Mouse (Mus musculus) heart, embryonic 13.5 days (tissue): ENCODE measurements around the gene Gpx4. TPM values are rescaled to one million over a fixed set of nuclear protein-coding genes. Genes with fewer than 3 reads are reported as not detected.

Experiments used
- ATAC-seq: fragments of 200-750 bp; cut with Nextera tagmentation; 2 replicates; pipeline ENCODE4 v1.8.0; 2017; ENCODE audit warnings: moderate TSS enrichment; ENCODE audit not compliant: insufficient number of reproducible peaks, low FRiP score, low TSS enrichment; ENCODE audit errors: extremely low read depth
- H3K27ac ChIP-seq: fragments of 300-500 bp; sonication (generic); replicated peaks from 2 replicates; pipeline ENCODE4 v1.5.1; 2015; ENCODE audit warnings: moderate library complexity, mild to moderate bottlenecking, inconsistent platforms
- H3K27me3 ChIP-seq: fragments of 300-500 bp; sonication (generic); replicated peaks from 2 replicates; pipeline ENCODE4 v1.6.1; 2015; ENCODE audit warnings: mild to moderate bottlenecking, inconsistent platforms
- H3K36me3 ChIP-seq: fragments of 300-500 bp; sonication (generic); 2 replicates; pipeline ENCODE4 v1.6.1; 2015; ENCODE audit warnings: mild to moderate bottlenecking, inconsistent platforms
- H3K4me1 ChIP-seq: fragments of 300-500 bp; sonication (generic); 2 replicates; pipeline ENCODE4 v1.6.1; 2015; ENCODE audit warnings: inconsistent platforms
- H3K4me2 ChIP-seq: fragments of 300-500 bp; sonication (generic); 2 replicates; pipeline ENCODE4 v1.6.1; 2015; ENCODE audit warnings: inconsistent platforms, mild to moderate bottlenecking, moderate library complexity
- H3K4me3 ChIP-seq: fragments of 300-500 bp; sonication (generic); 2 replicates; pipeline ENCODE4 v1.5.1; 2015; ENCODE audit warnings: moderate library complexity, mild to moderate bottlenecking, inconsistent platforms
- H3K9ac ChIP-seq: fragments of 300-500 bp; sonication (generic); 2 replicates; pipeline ENCODE4 v1.6.1; 2015; ENCODE audit warnings: inconsistent platforms, mild to moderate bottlenecking, moderate library complexity
- H3K9me3 ChIP-seq: fragments of 300-500 bp; sonication (generic); 2 replicates; pipeline ENCODE4 v1.6.1; 2016; ENCODE audit warnings: inconsistent platforms
- WGBS: fragments of 180-500 bp; shearing (Covaris S2); methylation state at CpG from one replicate; pipeline ENCODE4 v1.1.7; 2015; ENCODE audit warnings: mixed read lengths; 5-methylcytosine and 5-hydroxymethylcytosine counted together
- polyA plus RNA-seq: library from polyadenylated mRNA; unstranded; fragments of >200 nt; fragmentation: Nextera tagmentation; extraction: Ambion mirVana; gene quantifications from 2 replicates; pipeline ENCODE4 v1.2.1, GENCODE M21; 2015

Gpx4 gene
- polyA plus RNA-seq, 1 experiment from 2014 or later = 691 TPM

GRCm38 (mm10) chr10:80076386-80076785, 29.4 kb downstream of the Gpx4 start:
- Histone ChIP-seq H3K4me2 (no peak overlapping the region), H3K9ac (0 out of 2 replicates have a peak overlapping the region, but pooled peaks have one; percentile 77), H3K27ac (no peak overlapping the region), H3K4me3 (no peak overlapping the region), H3K4me1 (peaks cover 44% of the 10 kb centered on the region), H3K27me3 (no peaks in the 10 kb centered on the region), H3K36me3 (peaks cover 38% of the 10 kb centered on the region), H3K9me3 (no peaks in the 10 kb centered on the region)
- ATAC-seq = no peak
- WGBS = 95% methylated on average over 4 of the region's 4 CpGs

- Histone ChIP-seq H3K27me3 (no peaks in the 10 kb centered on the region), H3K4me2 (no peak overlapping the region), H3K27ac (no peak overlapping the region), H3K9ac (no peak overlapping the region), H3K9me3 (no peaks in the 10 kb centered on the region), H3K4me3 (no peak overlapping the region), H3K4me1 (peaks cover 35% of the 10 kb centered on the region), H3K36me3 (peaks cover 47% of the 10 kb centered on the region)
- WGBS = 89% methylated on average over 5 of the region's 5 CpGs
- ATAC-seq = no peak
Observed at GRCm38 (mm10) chr10:80077312-80077711, 30.3 kb downstream of the Gpx4 start.

GRCm38 (mm10) chr10:80078366-80078765, 31.4 kb downstream of the Gpx4 start:
- 100% methylated on average over 1 of the region's 1 CpGs for WGBS
- Histone ChIP-seq H3K4me1 (peaks cover 24% of the 10 kb centered on the region), H3K4me3 (no peak overlapping the region), H3K27me3 (no peaks in the 10 kb centered on the region), H3K27ac (no peak overlapping the region), H3K36me3 (peaks cover 58% of the 10 kb centered on the region), H3K9me3 (no peaks in the 10 kb centered on the region), H3K9ac (no peak overlapping the region), H3K4me2 (no peak overlapping the region)
- no peak for ATAC-seq

GRCm38 (mm10) chr10:80080396-80081070, 33.6 kb downstream of the Gpx4 start:
- Histone ChIP-seq H3K36me3 (peaks cover 75% of the 10 kb centered on the region), H3K4me1 (peaks cover 20% of the 10 kb centered on the region), H3K9ac (peak overlapping the region; percentile 42; the same call in 1 of the 2 replicates), H3K9me3 (no peaks in the 10 kb centered on the region), H3K27ac (peak overlapping the region; percentile 63), H3K4me3 (no peak overlapping the region), H3K4me2 (peak overlapping the region; percentile 33; the same call in 1 of the 2 replicates), H3K27me3 (no peaks in the 10 kb centered on the region)
- ATAC-seq = 0 out of 2 replicates have a peak, but pooled peaks have one; percentile 45
- WGBS = 72% methylated on average over 16 of the region's 16 CpGs

GRCm38 (mm10) chr10:80081075-80081474, 34.1 kb downstream of the Gpx4 start:
- no peak overlapping the region for H3K4me3 ChIP-seq
- WGBS = 64% methylated on average over 3 of the region's 3 CpGs
- no peaks in the 10 kb centered on the region for H3K27me3 ChIP-seq
- ATAC-seq = peak; percentile 67
- H3K4me1 ChIP-seq = peaks cover 19% of the 10 kb centered on the region
- H3K4me2 ChIP-seq = peak overlapping the region; percentile 33; the same call in 1 of the 2 replicates
- peak overlapping the region; percentile 42; the same call in 1 of the 2 replicates for H3K9ac ChIP-seq
- H3K27ac ChIP-seq = peak overlapping the region; percentile 63
- H3K9me3 ChIP-seq = no peaks in the 10 kb centered on the region
- H3K36me3 ChIP-seq = peaks cover 77% of the 10 kb centered on the region

- Histone ChIP-seq H3K4me3 (no peak overlapping the region; the same call in 1 of the 2 replicates), H3K9ac (peak overlapping the region; percentile 70), H3K36me3 (peaks cover 53% of the 10 kb centered on the region), H3K4me1 (peaks cover 37% of the 10 kb centered on the region), H3K4me2 (peak overlapping the region; percentile 16), H3K27ac (peak overlapping the region; percentile 80), H3K9me3 (no peaks in the 10 kb centered on the region), H3K27me3 (no peaks in the 10 kb centered on the region)
- WGBS = 46% methylated on average over 9 of the region's 9 CpGs
- ATAC-seq = no peak
Observed at GRCm38 (mm10) chr10:80084817-80085487, 38.0 kb downstream of the Gpx4 start.

GRCm38 (mm10) chr10:80086847-80087246, 39.9 kb downstream of the Gpx4 start:
- no peak for ATAC-seq
- H3K4me2 ChIP-seq = no peak overlapping the region
- H3K27me3 ChIP-seq = no peaks in the 10 kb centered on the region
- peaks cover 38% of the 10 kb centered on the region for H3K36me3 ChIP-seq
- 0 out of 2 replicates have a peak overlapping the region, but pooled peaks have one; percentile 37 for H3K27ac ChIP-seq
- no peak overlapping the region for H3K4me3 ChIP-seq
- peaks cover 37% of the 10 kb centered on the region for H3K4me1 ChIP-seq
- H3K9ac ChIP-seq = peak overlapping the region; percentile 48
- H3K9me3 ChIP-seq = no peaks in the 10 kb centered on the region
- 64% methylated on average over 3 of the region's 3 CpGs for WGBS

GRCm38 (mm10) chr10:80087483-80087882, 40.5 kb downstream of the Gpx4 start:
- no peak overlapping the region for H3K27ac ChIP-seq
- H3K36me3 ChIP-seq = peaks cover 31% of the 10 kb centered on the region
- H3K4me1 ChIP-seq = peaks cover 39% of the 10 kb centered on the region
- H3K4me2 ChIP-seq = no peak overlapping the region
- WGBS = 91% methylated on average over 8 of the region's 8 CpGs
- H3K9me3 ChIP-seq = no peaks in the 10 kb centered on the region
- no peak overlapping the region for H3K4me3 ChIP-seq
- no peaks in the 10 kb centered on the region for H3K27me3 ChIP-seq
- no peak for ATAC-seq
- H3K9ac ChIP-seq = no peak overlapping the region

- ATAC-seq = no peak
- Histone ChIP-seq H3K27ac (no peak overlapping the region), H3K9me3 (no peaks in the 10 kb centered on the region), H3K36me3 (peaks cover 15% of the 10 kb centered on the region), H3K9ac (no peak overlapping the region), H3K4me2 (no peak overlapping the region), H3K4me3 (no peak overlapping the region), H3K4me1 (peaks cover 51% of the 10 kb centered on the region), H3K27me3 (no peaks in the 10 kb centered on the region)
- WGBS = 44% methylated on average over 4 of the region's 4 CpGs
Observed at GRCm38 (mm10) chr10:80089146-80089545, 42.2 kb downstream of the Gpx4 start.

- ATAC-seq = no peak
- Histone ChIP-seq H3K9ac (no peak overlapping the region), H3K4me2 (no peak overlapping the region), H3K4me3 (no peak overlapping the region), H3K4me1 (peaks cover 54% of the 10 kb centered on the region), H3K36me3 (peaks cover 4% of the 10 kb centered on the region; the same call in 1 of the 2 replicates), H3K27ac (no peak overlapping the region), H3K9me3 (no peaks in the 10 kb centered on the region), H3K27me3 (no peaks in the 10 kb centered on the region)
- 83% methylated on average over 6 of the region's 6 CpGs for WGBS
Observed at GRCm38 (mm10) chr10:80091527-80091926, 44.6 kb downstream of the Gpx4 start.

- no peak overlapping the region for H3K4me2 ChIP-seq
- no peak for ATAC-seq
- 82% methylated on average over 5 of the region's 5 CpGs for WGBS
- no peak overlapping the region for H3K4me3 ChIP-seq
- no peaks in the 10 kb centered on the region for H3K9me3 ChIP-seq
- no peaks in the 10 kb centered on the region for H3K27me3 ChIP-seq
- H3K9ac ChIP-seq = peak overlapping the region; percentile 24; the same call in 1 of the 2 replicates
- H3K4me1 ChIP-seq = peaks cover 58% of the 10 kb centered on the region
- H3K36me3 ChIP-seq = peaks cover 4% of the 10 kb centered on the region; the same call in 1 of the 2 replicates
- no peak overlapping the region for H3K27ac ChIP-seq
Observed at GRCm38 (mm10) chr10:80092690-80093089, 45.7 kb downstream of the Gpx4 start.
